Mouse (Mus musculus) heart, adult 11 months (tissue): ENCODE measurements around the gene Slc22a23.

ENCODE experiments used
- DNase-seq: peaks from one replicate; pipeline ENCODE4 v3.0.0; 2022

Slc22a23 gene

DNA sequence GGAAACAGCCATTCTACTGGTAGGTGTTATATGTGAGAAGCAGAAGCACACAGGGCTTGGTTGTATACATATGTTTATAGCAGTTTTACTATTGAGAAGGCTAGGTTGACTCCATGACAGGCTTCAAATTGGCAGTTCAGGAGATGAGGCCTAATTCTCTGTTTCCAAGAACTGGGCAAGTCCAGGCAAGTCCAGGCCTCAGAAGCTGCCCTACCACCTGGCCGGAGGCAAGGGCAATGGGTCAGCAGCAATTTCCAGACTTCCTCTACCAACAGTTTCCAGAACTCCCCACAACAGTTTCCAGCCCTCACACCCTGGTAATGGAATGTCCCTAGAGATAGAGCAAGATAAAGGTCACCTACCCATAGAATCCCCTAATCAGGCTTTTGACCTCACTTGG, 185.1 kb downstream of the Slc22a23 start:
- DNase-seq: peak; percentile 79

DNA sequence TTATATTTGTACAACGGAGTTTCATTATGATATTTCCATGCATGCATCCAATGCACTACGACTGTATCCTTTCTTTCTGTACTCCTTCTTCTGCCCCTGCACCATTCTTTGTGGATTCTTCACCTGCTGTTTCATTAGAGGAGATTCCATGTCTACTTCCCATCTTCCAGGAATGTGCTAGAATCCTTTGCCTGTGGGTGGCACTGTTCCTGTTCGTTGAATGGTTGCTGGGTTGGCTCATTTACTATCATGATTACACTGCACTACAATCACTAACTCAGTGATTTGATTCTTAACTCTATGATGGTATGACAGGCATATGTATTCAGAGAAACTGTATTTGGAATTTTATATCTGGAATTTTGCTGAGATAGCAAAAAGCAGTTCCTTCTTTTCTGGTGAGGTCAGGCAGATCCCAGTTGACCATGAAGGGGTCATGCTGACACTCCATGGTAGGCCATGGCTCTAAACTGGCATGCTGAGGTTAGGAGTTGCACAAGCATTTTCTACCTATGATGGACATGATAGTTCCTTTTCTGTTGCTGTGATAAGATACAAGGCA, 187.3 kb downstream of the Slc22a23 start:
- peak; percentile 56 for DNase-seq

DNA sequence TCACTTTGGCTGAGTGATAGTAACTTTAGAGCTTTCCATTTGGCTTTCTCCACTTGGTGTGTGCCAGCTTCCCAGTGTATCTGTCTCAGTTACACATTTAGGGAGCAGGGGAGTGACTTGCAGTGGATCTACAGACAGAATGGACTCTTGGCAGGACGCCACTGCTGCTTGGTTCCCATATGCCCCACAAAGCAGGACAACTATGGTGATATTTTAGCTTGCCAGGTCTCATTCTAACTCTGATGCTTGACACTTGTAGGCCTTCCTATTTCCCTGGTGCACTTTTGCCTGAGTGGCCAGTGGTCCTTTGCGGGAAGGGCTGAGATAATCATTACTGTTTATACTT, 188.2 kb downstream of the Slc22a23 start:
- DNase-seq: peak; percentile 89

DNA sequence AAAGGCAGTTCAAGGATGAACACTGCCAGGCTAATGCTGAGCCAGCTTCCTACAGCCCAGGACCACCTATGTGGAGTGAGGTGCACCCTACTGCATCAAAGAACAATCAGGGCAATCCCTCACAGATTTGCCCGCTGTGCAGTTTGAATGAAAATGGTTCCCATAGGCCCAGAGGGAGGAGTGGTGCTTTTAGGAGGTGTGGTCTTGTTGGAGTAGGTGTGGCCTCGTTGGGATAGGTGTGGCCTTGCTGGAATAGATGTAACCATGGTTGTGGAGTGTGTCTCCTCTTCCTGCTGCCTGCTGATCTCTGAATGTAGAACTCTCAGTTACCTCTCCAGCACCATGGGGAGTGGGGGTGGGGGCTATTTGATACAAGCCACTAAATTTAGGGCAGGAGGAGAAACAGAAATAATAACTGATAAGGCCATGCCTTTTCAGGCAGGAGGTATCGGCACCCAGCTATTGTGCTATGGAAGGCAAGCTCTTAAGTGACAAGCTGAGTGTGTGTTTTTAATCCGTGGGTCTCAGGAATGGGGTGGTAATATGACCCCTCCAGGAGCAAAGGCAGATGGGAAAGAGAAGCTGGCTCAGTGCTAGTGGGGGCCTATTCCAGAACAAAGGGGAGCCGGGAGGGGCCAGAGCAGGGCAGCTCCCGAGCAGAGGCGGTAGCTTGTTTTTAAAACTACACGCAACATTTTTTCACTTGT, 188.7 kb downstream of the Slc22a23 start:
- DNase-seq: peak; percentile 89

DNA sequence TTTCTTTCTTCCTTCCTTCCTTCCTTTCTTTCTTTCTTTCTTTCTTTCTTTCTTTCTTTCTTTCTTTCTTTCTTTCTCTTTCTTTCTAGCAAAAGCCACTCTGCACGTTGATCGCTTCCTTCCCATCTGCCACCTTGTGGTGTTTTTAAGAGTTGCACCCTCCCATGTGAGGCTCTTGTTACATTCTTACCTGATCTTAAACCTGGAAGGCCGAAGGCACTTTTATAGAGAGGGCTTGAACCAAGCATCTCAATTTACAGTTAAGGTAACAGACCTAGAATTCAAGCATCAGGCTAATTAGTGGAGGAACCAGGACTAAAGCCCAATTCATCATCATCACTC, 190.1 kb downstream of the Slc22a23 start:
- peak; percentile 92 for DNase-seq

DNA sequence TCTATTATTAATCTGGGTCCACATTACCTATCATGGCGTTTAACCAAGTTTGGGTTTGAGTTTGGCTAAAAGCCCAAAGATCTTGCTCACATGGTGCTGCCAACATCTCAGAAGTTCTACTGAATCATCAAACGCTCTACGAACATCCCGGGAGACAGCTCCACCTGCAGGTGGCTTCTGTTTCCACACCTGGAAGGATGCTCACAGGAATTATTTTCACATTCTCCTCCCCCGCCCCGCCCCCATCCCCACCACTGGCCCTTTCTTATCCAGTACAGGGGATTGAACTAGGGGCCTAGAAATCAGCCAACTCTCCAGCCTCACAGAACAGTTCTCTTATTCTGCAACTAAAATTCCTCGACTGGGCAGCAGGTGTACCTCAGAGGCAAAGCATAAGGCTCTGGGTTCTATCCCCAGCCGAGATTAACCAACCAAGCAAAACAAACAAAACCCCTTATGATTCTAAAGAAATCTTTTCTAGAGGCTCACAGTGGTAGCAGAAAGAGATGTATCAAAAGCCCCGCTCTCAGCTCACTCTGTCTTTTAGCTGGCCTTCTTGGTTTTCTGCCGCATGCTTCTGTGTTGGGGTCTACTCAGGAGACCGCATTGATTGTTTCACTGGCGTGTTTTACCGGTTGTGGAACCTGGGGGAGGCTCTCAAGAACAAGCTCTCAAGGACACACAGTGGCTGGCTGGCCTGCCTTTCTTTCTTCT, 190.6 kb downstream of the Slc22a23 start:
- peak; percentile 95 for DNase-seq

DNA sequence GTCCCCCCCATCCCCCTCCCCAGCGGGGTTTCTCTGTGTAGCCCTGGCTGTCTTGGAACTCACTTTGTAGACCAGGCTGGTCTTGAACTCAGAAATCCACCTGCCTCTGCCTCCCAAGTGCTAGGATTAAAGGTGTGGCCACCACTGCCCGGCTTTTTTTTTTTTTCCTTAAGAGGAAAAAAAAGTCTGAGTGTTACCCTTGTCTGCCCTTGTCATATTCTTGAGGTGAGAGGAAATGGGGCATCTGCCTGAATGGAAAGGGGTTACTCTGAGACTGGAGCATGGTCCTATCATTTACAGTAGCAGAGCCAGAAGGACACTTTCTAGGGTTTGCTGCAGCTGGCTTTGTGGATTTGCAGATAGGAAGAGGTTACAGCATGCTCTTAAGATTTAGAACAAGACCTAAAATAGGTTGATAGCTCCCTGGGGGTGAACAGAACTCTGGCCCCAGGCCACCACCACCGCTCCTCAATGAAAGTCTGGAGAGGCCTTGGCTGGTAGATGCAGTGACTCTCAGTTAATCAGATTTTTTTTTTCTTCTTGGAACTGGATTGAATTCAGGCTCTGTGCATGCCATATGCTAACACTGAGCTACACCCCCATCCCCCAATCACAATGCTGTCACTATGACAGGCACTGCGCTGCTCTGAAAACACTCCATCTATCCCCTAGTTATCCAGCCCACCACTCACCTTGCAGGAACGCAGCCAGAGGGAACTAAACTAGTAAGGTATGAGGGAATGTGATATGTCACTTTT, 191.5 kb downstream of the Slc22a23 start:
- peak; percentile 95 for DNase-seq

DNA sequence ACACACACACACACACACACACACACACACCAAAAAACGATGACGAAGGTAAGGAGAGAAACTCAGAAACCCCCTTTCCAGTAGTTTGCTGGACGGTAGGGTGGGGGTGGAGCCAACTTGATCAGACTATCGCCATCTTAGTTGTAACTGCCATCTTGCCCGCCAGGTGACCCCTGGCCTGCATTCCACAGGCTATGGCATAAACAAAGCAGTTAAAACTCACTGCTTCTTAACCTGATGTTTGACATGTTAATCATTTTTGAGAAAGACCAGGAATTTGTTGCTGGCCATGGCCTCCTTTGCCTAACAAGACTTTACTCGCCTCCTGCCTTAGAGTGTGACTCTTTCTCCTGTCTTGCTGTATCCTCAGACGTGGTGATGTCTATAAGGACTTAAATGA, 192.3 kb downstream of the Slc22a23 start:
- peak; percentile 69 for DNase-seq

DNA sequence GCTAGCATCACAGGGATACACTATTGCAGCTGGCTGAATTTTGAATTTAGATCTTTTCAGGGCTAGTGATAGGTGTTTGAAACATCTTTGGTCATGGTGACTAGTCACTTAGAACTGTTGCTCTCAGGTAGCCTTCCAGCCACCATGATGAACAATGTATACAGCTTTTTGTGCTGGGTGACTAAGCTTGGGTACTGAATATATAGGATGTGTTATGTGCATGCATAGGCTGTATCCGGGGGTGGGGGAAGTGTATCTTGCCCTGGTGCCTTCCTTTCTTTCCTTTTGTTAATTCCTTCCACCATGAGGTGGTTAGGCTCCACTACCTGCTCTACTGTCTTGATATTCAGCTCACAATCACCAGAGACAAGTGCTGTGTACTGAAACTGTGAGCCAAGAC, 193.6 kb downstream of the Slc22a23 start:
- DNase-seq: peak; percentile 51

DNA sequence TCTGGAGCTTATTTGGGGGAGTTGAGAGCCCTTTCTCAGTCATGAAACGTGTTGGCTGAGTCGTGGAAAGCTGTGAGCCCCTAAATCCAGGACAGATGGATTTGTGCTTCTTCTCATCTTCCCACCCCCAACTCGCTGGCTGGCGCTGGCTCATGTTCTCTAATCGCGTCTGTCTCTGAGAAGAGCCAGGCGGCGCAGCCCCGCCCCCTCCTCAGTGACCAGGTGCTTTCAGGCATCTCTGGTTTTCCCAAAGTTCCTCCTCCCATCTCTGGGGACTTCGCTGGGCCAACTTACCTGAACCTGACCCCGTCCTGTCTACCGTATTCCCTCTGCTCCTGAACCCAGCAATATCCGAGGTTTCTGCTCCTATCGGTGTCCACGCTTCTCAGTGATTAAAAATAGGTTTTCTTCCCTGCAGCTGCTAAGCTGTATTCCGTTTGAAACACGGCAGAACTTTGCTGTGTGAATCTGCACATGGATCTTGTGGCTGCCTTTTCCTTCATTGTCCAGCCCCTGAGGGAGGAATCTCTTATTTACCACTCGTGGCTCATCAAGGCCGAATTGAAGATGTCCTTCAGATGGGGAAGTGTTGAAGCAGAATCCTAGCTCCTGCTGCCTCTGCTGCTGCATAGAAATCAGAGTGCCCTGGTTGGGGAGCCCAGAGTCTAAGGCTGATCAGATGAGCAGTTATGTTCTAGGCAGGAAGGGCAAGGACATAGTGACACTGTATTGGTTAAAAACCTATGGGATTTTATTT, 194.5 kb downstream of the Slc22a23 start:
- peak; percentile 91 for DNase-seq

DNA sequence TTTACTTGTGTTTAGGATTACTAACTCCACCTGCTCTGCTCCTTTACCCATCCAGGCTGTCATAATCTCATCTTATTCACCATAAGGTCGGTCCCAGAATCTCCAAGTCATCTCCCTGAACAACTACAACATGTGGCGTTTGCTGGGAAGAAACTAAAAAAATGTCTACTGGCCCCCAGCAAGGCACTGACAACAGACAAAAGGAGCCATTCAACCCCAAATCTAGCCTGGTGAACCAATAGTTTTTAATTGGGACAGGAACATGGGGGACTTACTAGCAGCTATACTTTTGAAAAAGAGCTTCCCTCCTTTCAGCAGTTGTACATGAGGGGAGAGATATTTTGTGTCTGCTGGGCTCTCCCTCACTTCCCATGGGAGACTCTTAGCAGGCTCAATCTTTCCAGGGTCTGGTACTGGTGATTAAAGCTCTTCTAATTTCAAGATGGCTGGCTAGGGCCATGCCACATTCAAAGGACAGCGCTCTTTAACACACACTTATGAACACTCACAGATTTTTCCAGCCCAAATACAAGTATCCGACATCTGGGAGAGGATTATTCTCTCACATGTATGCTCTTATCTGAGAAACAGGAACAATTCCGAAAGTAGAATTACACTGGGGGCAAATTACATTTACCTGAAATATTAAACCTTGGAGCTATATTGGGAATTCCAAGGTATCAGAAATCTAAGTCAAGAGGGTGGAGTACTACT, 195.4 kb downstream of the Slc22a23 start:
- peak; percentile 21 for DNase-seq

DNA sequence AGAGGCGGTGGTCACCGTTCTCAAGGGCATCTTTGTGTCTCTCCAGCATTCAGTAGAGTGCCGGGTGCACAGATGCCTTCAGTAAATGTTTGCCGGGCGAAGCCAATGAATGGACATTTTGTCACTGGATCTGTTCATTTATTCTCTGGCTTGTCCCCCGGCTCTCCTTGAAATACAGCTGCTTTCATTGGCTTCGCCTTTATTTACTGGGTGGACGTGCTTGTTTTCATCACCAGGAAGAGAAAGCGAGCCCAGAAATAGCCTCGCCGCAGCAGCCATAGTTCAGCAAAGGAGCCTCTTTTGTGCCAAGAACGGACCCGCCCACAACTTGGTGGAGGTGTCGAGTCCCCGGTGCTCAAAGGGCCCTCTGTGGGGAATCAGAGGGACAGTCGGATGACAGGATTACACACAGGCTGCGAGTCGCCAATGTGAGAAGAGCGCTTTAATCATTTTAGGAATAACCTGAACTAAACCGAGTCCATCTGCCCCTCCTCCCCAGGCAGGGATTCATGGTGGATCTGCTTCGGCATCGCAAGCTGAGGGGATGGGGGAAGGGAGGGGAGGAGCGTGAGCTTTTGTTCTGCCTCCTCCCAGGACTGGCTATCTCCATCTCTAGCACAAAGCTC, 196.1 kb downstream of the Slc22a23 start:
- peak; percentile 98 for DNase-seq

DNA sequence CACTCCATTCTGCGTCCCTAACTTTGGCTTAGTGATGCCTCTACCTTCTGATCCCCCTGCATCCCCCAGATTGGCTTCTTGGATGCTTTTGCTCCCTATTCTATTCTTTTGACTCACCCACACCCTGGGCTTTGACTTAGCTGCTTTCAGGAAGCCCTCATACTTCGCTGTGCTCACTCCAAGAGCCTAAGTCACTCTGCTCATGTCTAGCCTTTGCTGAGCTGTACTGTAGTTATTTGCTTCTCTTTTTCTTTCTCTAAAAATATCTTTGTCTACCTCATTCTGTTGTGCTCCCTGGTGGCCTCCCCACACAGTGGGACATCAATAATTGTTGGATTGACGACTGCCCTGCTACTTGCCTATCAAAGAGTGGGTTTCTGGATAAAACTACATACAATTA, 196.8 kb downstream of the Slc22a23 start:
- DNase-seq: peak; percentile 89

DNA sequence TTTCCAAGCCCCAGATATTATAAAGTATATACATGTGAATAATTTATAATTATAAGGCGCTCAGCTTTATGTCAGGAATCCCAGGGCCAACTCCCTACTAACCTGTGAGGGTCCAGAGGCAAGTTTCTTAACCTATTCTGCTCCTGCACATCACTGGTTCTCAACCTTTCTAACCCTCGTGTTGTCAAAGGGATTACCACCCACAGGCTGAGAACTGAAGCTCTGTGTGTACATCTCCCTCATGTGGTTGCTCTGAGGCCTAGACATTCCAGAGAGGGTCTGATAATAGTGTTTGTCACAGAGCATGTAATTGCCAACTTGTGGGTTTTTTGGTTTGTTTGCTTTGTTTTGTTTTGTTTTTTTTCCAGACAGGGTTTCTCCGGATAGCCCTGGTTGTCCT, 198.1 kb downstream of the Slc22a23 start:
- DNase-seq: no peak

DNA sequence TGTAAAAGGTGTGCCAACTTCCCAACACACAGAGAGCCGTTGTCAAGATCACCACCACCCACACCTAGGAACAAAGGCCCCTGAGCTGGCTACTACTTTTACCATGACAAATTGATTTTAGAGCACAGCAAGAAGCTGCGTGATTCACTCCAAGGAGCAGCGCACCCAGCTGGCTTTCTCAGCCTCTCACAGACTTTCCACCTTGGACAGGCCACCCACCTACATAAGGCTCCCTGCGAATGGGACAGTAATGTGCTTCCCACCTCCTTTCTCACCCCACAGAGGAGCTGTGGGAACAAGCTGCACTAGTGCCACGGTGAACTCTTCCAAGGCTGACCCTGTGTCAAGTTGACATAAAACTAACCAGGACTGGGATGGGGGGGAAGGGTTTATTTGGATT, 201.6 kb downstream of the Slc22a23 start:
- DNase-seq: peak; percentile 48

DNA sequence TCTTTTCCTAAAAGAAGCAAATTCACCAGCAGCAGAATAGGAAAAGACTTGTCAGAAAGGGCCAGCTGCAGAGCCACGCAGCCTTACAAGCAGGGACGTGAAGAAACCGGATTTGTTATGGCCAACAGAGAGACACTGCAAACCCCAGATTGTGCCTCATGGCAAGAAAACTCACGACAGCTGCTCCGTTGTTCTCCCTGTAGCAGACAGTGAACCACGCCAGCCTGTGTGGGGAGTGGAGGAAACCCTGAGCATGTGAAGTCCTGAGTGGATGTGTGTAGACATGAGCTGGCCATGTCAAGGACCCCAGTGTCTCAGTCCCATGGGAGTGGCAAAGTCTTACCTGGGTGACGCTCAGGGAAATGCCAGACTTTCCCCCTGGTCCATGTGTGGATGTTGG, 208.4 kb downstream of the Slc22a23 start:
- DNase-seq: peak; percentile 95

DNA sequence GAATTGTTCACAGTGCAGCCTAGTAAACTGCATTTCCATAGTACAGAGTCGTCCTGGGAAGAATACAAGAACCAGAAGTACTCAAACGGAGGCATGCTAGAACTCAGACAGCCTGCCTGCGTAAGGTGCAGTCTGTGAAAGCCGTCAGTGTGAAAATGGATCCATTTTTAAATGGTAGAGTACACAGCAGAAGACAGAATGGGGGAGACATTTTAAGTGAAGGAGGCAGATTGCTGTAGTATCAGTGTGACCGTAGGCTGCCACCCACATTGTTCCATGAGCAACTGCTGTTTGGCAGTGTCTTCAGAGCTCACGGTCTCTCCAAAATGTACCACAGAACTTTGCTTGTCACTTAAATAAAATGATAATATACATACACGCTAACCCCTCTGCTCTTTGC, 210.7 kb downstream of the Slc22a23 start:
- DNase-seq: peak; percentile 16

DNA sequence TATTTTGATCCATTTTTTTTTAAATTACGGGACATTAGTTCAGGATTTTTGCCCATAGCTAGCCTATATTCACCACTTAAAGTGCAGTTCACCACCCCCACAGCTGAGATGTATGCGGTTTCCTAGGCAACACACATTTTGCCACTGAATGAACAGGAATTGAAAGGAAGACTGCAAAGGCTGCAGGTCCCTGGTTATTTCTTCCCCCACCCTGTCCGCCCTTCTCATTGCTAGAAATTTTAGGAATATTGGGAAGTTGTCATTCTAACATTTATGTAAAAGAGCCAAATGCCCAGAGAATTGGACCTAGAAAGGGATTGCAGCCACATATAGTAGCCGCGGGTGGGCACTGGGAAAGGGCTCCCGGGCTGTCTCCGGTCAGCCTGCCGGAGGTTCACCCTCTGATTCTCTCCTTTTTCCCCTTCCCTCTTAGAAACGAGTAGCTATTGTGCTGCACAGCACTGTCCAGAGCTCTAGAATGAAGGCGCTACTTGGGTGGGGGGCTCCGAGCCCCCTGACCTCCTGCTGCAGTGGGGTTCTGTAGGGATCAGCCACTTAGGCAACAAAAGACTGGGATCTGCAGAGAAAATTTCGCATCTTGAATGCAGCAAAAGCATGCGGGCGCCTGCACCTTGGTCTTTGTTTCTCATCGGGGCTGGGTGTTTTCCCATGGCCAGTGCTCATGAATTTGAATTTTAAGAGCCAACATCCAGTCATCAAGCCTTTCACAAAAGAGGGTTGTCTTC, 211.5 kb downstream of the Slc22a23 start:
- DNase-seq: peak; percentile 76

DNA sequence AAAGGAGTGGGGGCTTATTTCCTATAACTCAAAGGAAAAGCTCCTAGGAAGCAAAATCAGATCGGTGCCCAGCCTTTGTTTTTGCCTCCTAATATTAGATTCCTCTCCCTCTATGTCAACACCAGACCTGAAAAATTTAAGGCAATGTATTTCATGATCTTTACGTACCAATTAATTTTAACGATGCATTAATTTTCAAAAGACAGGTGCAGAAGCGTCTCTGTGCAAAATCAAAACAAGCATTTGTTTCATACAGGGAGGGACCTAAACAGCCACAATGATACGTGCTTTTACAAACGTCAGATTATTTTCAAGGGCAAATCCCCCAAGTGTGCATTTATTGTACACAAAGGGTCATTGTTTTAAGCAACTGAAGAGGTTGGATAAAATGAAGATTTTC, 212.1 kb downstream of the Slc22a23 start:
- DNase-seq: no peak

DNA sequence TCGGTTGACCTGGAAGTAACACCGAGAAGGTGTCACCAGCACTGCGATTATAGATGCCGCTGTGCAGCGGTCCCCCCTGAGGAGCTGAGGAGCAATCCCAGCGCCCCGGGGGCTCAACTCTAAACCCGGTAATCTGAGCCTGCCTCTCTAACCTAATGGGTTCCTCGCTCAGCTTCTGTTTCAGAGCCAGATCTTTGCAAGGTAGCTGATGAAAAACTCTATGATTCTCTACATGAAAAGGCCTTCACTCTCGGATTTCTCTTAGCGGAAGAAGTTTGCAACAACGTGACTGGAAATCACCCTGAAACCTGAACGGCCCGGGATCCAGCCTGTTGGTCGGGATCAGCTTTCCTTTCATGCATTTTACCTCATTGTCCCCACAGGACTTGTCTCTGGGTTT, 212.7 kb downstream of the Slc22a23 start:
- no peak for DNase-seq

DNA sequence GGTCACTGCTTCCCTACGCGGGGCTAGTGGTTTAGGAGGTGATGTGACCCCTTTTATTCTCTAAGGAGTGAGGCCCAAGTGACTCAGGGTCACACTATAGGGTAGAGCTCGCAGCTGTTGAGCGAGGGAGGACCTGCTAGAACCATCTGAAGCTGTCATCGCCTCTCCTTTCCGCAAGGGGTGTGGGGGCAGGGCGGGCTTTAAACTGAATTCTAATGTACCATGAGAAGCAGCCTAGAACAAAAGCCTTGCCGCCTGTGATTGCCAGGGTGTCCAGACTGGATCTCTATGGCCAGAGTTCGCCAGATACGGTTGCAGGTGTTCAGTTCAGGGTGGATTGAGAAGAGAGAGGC, 213.3 kb downstream of the Slc22a23 start:
- DNase-seq: peak; percentile 93
